Mouse (Mus musculus) inflammation-experienced regulatory T-cells, adult 6 months (primary cell): ENCODE measurements around the gene Tmem135. TPM values are rescaled to one million over a fixed set of nuclear protein-coding genes. Genes with fewer than 3 reads are reported as not detected.
A peak's percentile ranks its signal among the peaks of the same experiment; 100 is the strongest.

Experiments used
- ATAC-seq: one replicate; pipeline ENCODE4 v1.8.0; 2017
- polyA plus RNA-seq, 3 experiments: library from polyadenylated mRNA; unstranded; fragments of 100-300 nt; shearing (Covaris generic); gene quantifications; one replicate each; pipeline ENCODE4 v1.2.1; 2017

Gene Tmem135
- polyA plus RNA-seq, 3 experiments from 2014 or later: 23.2 to 30.3 (median 26.3) TPM

- no peak for ATAC-seq
These were observed 225.4 kb downstream of the Tmem135 start for GRCm38 (mm10) chr7:89178601-89179000.

- no peak for ATAC-seq
These were observed 226.1 kb downstream of the Tmem135 start for GRCm38 (mm10) chr7:89177926-89178325.

- ATAC-seq: no peak
These were observed 229.6 kb downstream of the Tmem135 start for GRCm38 (mm10) chr7:89174430-89174829.

GRCm38 (mm10) chr7:89173018-89173417, 231.0 kb downstream of the Tmem135 start:
- ATAC-seq: peak; percentile 36

- ATAC-seq: peak; percentile 71
These were observed 232.1 kb downstream of the Tmem135 start for GRCm38 (mm10) chr7:89171790-89172467.

GRCm38 (mm10) chr7:89168606-89169005, 235.4 kb downstream of the Tmem135 start:
- ATAC-seq: peak; percentile 75

GRCm38 (mm10) chr7:89165528-89165927, 238.5 kb downstream of the Tmem135 start:
- ATAC-seq: no peak

- no peak for ATAC-seq
These were observed 242.2 kb downstream of the Tmem135 start for GRCm38 (mm10) chr7:89161610-89162378.

- no peak for ATAC-seq
These were observed 246.7 kb downstream of the Tmem135 start for GRCm38 (mm10) chr7:89157356-89157755.

GRCm38 (mm10) chr7:89156629-89157028, 247.4 kb downstream of the Tmem135 start:
- no peak for ATAC-seq

GRCm38 (mm10) chr7:89155741-89156140, 248.3 kb downstream of the Tmem135 start:
- no peak for ATAC-seq

- ATAC-seq: no peak
These were observed 248.8 kb downstream of the Tmem135 start for GRCm38 (mm10) chr7:89155223-89155622.

- no peak for ATAC-seq
These were observed 252.7 kb downstream of the Tmem135 start for GRCm38 (mm10) chr7:89151345-89151744.

GRCm38 (mm10) chr7:89140640-89141300, 263.3 kb downstream of the Tmem135 start:
- no peak for ATAC-seq

- ATAC-seq: no peak
These were observed 269.0 kb downstream of the Tmem135 start for GRCm38 (mm10) chr7:89134884-89135511.

GRCm38 (mm10) chr7:89126063-89126882, 277.7 kb downstream of the Tmem135 start:
- ATAC-seq: peak; percentile 83

- no peak for ATAC-seq
These were observed 287.8 kb downstream of the Tmem135 start for GRCm38 (mm10) chr7:89116261-89116664.

- ATAC-seq: no peak
These were observed 288.4 kb downstream of the Tmem135 start for GRCm38 (mm10) chr7:89115633-89116032.

GRCm38 (mm10) chr7:89106421-89106820, 297.6 kb downstream of the Tmem135 start:
- no peak for ATAC-seq

GRCm38 (mm10) chr7:89099756-89100155, 304.3 kb downstream of the Tmem135 start:
- ATAC-seq: no peak
